15 mouse cellular contexts compared by ENCODE assay signal in the genomic region with DNA sequence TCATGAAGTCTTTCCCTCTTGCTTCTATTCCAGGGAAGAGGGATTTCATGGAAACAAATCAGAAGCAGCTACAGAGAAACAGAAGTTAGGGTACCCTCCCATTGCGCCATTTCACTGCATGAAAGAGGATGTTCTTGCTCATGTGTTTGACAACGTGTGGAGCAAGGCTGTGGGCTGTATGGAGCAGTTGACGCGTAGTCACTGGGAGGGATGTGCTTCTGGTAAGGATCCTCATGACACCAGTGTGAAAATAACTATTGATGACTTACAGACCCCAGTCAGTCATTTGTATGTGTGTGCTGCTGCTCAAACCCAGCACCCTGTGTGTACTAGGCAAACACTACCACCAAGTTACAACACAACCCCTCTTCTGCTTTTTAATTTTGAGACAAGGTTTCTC.
"Had no signal": no experiment of that assay in that cellular context is flagged by ENCODE, and none has a peak within 500 bp of the region (broad histone marks: within the 10 kb centered on the region; RNA-seq: fewer than 3 reads in every experiment).

No protein-coding gene starts in this region.

- H3K4me2 ChIP-seq: limb, embryonic 13.5 days; liver, embryonic 11.5 days; liver, embryonic 15.5 days; midbrain, embryonic 11.5 days; midbrain, embryonic 15.5 days; neural tube, embryonic 15.5 days had no signal

- H3K4me1 ChIP-seq: limb, embryonic 13.5 days; liver, embryonic 15.5 days; midbrain, embryonic 15.5 days; neural tube, embryonic 15.5 days had no signal

- H3K9me3 ChIP-seq: limb, embryonic 13.5 days; liver, embryonic 15.5 days; midbrain, embryonic 15.5 days; neural tube, embryonic 15.5 days had no signal

- H3K27me3 ChIP-seq: limb, embryonic 13.5 days; liver, embryonic 15.5 days; midbrain, embryonic 15.5 days; neural tube, embryonic 15.5 days had no signal

- ATAC-seq: midbrain, embryonic 15.5 days had no signal

- H3K9ac ChIP-seq: limb, embryonic 13.5 days; liver, embryonic 15.5 days; midbrain, embryonic 15.5 days; neural tube, embryonic 15.5 days had no signal

- DNase-seq: kidney, adult 11 months; kidney, adult 9 months; kidney, postnatal 36 days; layer of hippocampus, adult 9-11 months; layer of hippocampus, postnatal 36 days; thymus, postnatal 4 days had no signal

- H3K4me3 ChIP-seq: limb, embryonic 13.5 days; liver, embryonic 15.5 days; midbrain, embryonic 15.5 days; myocyte; neural tube, embryonic 15.5 days had no signal

- H3K27ac ChIP-seq: kidney, postnatal 0 days; limb, embryonic 13.5 days; liver, embryonic 15.5 days; midbrain, embryonic 15.5 days; neural tube, embryonic 15.5 days; stomach, postnatal 0 days had no signal
